Mouse (Mus musculus) yolk sac, embryonic 10.5 days (tissue): ENCODE data around the gene Aagab.

Source experiments
- DNase-seq: peaks from one replicate; pipeline ENCODE4 v3.0.0-alpha.2; 2017; ENCODE audit warnings: low spot score

Aagab gene

GRCm38 (mm10) chr9:63647581-63648519, 45.4 kb downstream of the Aagab start:
- no peak for DNase-seq

GRCm38 (mm10) chr9:63648520-63648918, 46.1 kb downstream of the Aagab start:
- no peak for DNase-seq

GRCm38 (mm10) chr9:63649841-63650545, 47.5 kb downstream of the Aagab start:
- no peak for DNase-seq

GRCm38 (mm10) chr9:63650905-63651304, 48.4 kb downstream of the Aagab start:
- no peak for DNase-seq

- DNase-seq, result no peak
These were observed 49.1 kb downstream of the Aagab start for GRCm38 (mm10) chr9:63651594-63651993.

- no peak for DNase-seq
These were observed 51.2 kb downstream of the Aagab start for GRCm38 (mm10) chr9:63653666-63654065.

- no peak for DNase-seq
These were observed 52.1 kb downstream of the Aagab start for GRCm38 (mm10) chr9:63654575-63654974.

GRCm38 (mm10) chr9:63655092-63655491, 52.6 kb downstream of the Aagab start:
- no peak for DNase-seq

GRCm38 (mm10) chr9:63657167-63657566, 54.7 kb downstream of the Aagab start:
- peak; percentile 32 for DNase-seq

- no peak for DNase-seq
These were observed 56.0 kb downstream of the Aagab start for GRCm38 (mm10) chr9:63658436-63658835.

- DNase-seq, result no peak
These were observed 56.5 kb downstream of the Aagab start for GRCm38 (mm10) chr9:63658970-63659371.

- no peak for DNase-seq
These were observed 57.6 kb downstream of the Aagab start for GRCm38 (mm10) chr9:63660061-63660460.

GRCm38 (mm10) chr9:63660691-63661090, 58.2 kb downstream of the Aagab start:
- DNase-seq, result peak; percentile 26

- peak; percentile 32 for DNase-seq
These were observed 60.3 kb downstream of the Aagab start for GRCm38 (mm10) chr9:63662759-63663158.

GRCm38 (mm10) chr9:63663222-63663621, 60.8 kb downstream of the Aagab start:
- no peak for DNase-seq

GRCm38 (mm10) chr9:63664300-63664745, 61.9 kb downstream of the Aagab start:
- peak; percentile 50 for DNase-seq

GRCm38 (mm10) chr9:63664792-63665646, 62.6 kb downstream of the Aagab start:
- no peak for DNase-seq

GRCm38 (mm10) chr9:63666612-63667372, 64.3 kb downstream of the Aagab start:
- DNase-seq, result no peak

- no peak for DNase-seq
These were observed 64.9 kb downstream of the Aagab start for GRCm38 (mm10) chr9:63667373-63667724.

- DNase-seq, result peak; percentile 80
These were observed 66.2 kb downstream of the Aagab start for GRCm38 (mm10) chr9:63668621-63669020.

GRCm38 (mm10) chr9:63669816-63670215, 67.4 kb downstream of the Aagab start:
- no peak for DNase-seq
